Mouse (Mus musculus) urinary bladder, postnatal 10 days (tissue): ENCODE results near the gene Bnc2.

Source experiments
- DNase-seq: peaks from one replicate; pipeline ENCODE4 v3.0.0; 2022; ENCODE audit warnings: low spot score

Gene Bnc2

GRCm38 (mm10) chr4:84311371-84311770 is 363.7 kb downstream of the Bnc2 start:
- DNase-seq, result no peak

DNA sequence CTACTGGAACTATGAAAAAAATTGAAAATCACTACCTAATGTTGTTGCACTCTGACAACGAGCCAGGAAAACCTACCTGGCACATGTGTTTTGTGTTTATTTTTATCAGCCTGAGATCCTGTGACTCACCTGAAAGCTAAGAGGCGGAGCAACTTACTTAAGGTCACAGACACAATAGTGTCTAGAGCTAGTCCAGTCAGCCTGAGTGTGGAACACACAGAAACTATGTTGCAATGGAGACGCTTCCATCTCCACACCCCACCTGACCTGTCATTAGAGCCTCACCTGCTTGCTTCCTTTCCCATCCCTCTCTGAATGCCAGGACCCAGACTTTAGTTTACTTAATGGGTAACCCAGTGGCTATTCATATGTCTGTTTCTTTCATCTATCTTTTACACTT is 364.2 kb downstream of the Bnc2 start:
- DNase-seq, result no peak

GRCm38 (mm10) chr4:84308226-84308862 is 366.7 kb downstream of the Bnc2 start:
- no peak for DNase-seq

DNA sequence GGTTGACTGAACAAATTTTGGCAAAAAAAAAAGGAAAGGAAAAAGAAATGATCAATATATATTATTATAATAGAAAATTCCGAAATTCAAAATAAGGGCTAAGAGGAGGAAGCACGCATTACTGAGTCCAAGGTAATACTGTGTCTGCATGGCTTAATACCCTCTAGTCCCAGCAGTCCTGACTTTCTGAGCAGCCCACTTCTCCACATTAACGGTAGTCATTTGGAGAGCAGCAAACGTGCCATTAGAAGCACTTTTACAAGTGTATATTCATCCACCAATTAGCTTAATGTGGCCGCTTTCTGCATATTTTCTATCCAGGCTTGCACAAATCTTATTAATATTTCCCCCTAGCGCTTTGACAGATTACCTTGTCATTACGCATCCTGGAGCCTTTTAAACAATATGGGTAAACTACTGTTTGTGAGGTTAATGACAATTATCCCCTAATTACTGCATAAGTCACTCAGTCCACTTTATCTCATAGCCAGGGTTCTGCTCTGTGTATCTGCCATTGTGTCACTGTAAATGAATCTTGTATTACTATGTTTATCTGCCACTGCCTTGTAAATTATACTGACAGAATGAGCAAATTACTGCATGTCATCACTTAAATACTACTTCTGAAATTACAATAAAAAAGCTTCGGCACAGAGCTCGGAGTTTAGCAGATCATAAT is 368.0 kb downstream of the Bnc2 start:
- DNase-seq, result no peak

- no peak for DNase-seq
Measured at GRCm38 (mm10) chr4:84302949-84303348, 372.1 kb downstream of the Bnc2 start.

DNA sequence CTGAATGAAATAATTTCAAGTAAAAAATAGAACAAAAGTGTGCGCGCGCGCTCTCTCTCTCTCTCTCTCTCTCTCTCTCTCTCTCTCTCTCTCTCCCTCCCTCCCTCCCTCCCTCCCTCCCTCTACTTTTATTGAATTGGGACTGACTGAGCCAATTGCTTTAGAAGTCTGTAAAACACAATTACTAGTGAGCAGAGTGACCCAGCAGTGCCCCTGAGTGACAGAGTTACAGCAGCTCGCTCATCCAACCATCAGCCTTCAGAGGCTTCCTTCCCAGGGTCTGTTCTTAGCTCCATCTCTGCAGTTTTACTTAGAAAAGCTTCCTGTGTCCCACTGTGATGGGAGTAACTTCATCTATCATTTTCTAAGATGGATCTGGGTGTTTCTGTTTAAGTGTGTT is 389.9 kb downstream of the Bnc2 start:
- DNase-seq, result no peak

DNA sequence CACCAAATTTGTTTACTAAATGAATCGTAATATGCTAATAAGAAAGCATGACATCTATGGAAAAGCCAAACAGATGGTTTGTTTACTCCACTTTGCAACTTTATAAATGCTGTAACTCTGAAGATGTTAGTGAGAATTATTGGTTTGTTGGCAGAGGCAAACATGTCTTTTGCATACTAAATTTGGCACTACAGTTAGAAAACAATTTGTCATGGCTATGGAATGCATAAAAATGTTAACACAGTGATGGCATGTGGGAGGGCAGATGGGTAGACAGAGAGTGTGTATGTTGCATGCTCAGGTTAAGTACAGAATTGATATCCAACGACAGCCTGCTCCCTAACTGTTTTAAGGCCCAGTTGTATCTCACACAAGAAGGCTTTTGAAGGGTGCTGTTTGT is 392.4 kb downstream of the Bnc2 start:
- no peak for DNase-seq

- DNase-seq, result no peak
Measured at GRCm38 (mm10) chr4:84278156-84278555, 396.9 kb downstream of the Bnc2 start.

DNA sequence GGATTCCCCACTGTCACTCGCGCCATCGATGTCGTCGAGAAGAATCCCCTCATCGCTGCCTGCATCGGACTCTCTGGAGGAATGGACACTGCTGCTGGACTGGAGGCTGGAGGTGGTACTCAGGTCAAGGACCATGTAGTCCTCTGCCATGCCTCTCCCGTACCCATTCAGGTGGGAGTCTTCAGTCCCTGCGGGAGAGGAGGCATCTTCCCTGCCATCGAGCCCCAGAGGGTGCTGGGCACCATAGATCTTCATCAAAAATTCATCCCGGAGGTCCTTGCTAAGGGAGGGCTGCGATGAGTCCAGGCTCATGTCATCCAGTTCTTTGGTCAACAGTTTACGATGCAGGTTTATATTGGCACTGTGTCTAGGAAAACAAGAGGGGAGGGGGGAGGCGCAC is 399.0 kb downstream of the Bnc2 start:
- no peak for DNase-seq

- DNase-seq, result no peak
Measured at GRCm38 (mm10) chr4:84274158-84274557, 400.9 kb downstream of the Bnc2 start.

GRCm38 (mm10) chr4:84272867-84273266 is 402.2 kb downstream of the Bnc2 start:
- no peak for DNase-seq

DNA sequence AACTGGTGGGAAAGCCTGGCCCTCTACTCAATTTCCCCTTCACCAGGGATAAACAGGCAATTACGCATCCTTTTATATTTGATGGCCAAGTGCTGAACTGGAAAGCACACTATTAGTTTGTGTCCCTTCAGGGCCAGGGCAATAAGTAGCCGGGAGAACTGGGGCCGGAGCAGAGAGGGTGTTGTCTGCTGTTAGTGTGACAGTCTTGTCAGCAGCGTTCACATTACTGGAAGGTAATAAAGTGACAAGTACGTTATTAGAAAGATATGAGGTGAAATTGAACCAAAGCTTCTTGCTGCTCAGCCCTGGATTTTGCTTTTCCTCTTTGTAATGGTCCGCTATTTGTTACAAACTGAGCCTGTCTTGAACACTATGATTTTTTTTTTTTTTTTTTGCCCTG is 405.2 kb downstream of the Bnc2 start:
- DNase-seq, result no peak

- DNase-seq, result no peak
Measured at GRCm38 (mm10) chr4:84247356-84247755, 427.7 kb downstream of the Bnc2 start.

GRCm38 (mm10) chr4:84232346-84232745 is 442.7 kb downstream of the Bnc2 start:
- no peak for DNase-seq

DNA sequence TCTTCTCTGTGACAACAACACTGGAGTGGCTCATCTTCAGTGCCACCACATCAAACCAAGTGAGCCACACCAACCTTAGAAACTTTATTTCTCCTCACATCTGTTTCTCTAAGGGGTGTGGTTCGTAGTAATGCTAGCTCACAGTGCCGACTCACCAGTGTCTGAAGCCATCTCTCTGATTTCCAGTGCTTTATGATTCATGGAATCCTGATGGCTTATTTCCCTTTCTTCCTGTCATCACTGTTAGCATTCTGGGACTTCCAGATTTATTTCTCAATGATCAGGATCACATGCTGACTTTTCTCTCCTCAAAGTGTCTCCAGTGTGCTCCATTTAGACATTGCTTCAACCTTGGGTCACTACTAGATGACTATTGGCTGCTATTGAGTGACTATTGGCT is 443.8 kb downstream of the Bnc2 start:
- DNase-seq, result no peak

DNA sequence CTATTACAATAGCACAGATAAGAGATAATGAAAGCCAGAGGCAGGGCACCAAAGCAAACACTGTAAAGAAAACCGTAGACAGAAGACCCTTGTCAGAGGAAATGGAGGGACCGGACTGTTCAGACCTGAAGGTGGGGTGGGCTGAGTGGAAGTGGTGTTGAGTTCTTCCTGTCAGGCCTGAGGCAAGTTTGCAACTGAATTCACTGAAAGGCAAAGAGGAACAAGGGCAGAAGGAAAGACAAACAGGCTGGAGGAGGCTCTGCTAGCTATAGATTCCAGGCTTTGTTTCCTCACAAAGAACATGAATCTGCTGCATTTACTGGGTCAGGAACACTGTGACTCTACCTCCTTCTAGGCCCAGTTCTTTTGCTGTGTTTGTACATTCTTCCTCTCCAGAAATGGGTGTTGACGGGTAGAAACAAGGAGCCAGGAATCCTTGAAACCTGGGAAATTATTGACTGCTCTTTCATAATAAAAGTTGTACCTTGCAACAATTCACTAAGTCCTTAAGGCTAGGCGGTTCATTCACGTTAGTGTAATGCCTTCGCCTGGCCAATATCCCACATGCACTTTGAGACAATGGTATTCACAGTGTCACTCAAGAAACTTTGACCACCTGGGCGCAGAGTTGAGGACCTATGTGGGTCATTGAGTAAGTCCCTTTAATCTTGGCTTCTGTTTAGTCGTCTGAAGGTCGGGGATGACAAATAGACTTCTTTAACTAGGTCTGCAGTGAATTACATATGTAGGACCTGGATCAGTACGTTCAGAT is 445.7 kb downstream of the Bnc2 start:
- no peak for DNase-seq

DNA sequence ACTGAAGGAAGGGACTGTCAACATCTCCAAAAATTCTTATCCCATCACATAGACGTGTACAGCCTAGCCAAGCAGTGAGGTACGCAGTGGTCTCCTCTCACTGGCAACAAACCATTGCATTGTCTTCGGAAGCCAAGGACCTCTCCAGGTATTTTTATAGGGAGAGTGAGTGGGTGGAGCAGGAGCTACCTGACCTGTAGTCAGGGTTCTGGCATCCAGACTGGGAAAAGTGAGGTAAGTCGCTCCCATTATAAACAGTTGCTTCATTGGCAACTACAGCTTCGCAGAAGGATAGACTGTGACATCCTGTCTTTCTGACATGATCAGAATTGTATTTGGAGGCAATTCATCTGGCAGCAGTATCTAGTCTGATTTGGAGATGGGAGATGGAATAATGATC is 446.5 kb downstream of the Bnc2 start:
- no peak for DNase-seq
